Mouse (Mus musculus) right cerebral cortex, postnatal 10 days (tissue): ENCODE results near the gene Itpr2.

Source experiments
- DNase-seq, 2 experiments: peaks; one replicate each; pipeline ENCODE4 v3.0.0; 2021; ENCODE audit warnings: low spot score in 2 of 2

Gene Itpr2

GRCm38 (mm10) chr6:146112211-146112610, 389.8 kb downstream of the Itpr2 start:
- DNase-seq = no peak

GRCm38 (mm10) chr6:146111781-146112180, 390.2 kb downstream of the Itpr2 start:
- DNase-seq = no peak

- DNase-seq = no peak
These were observed 390.9 kb downstream of the Itpr2 start for GRCm38 (mm10) chr6:146110832-146111741.

GRCm38 (mm10) chr6:146110425-146110824, 391.6 kb downstream of the Itpr2 start:
- no peak for DNase-seq

GRCm38 (mm10) chr6:146108695-146109094, 393.3 kb downstream of the Itpr2 start:
- DNase-seq = no peak

- no peak for DNase-seq
These were observed 394.7 kb downstream of the Itpr2 start for GRCm38 (mm10) chr6:146107117-146107832.

- no peak for DNase-seq
These were observed 418.7 kb downstream of the Itpr2 start for GRCm38 (mm10) chr6:146083056-146083961.

- DNase-seq = no peak
These were observed 419.5 kb downstream of the Itpr2 start for GRCm38 (mm10) chr6:146082476-146082875.

GRCm38 (mm10) chr6:146081578-146081977, 420.4 kb downstream of the Itpr2 start:
- no peak for DNase-seq

GRCm38 (mm10) chr6:146080546-146081512, 421.2 kb downstream of the Itpr2 start:
- DNase-seq = no peak

- DNase-seq = no peak
These were observed 422.1 kb downstream of the Itpr2 start for GRCm38 (mm10) chr6:146079734-146080443.

- DNase-seq = peak; percentile 75 to 86
These were observed 422.8 kb downstream of the Itpr2 start for GRCm38 (mm10) chr6:146079261-146079660.

GRCm38 (mm10) chr6:146078136-146078535, 423.9 kb downstream of the Itpr2 start:
- no peak for DNase-seq

- DNase-seq = no peak
These were observed 424.7 kb downstream of the Itpr2 start for GRCm38 (mm10) chr6:146077124-146077889.

GRCm38 (mm10) chr6:146072842-146073241, 429.2 kb downstream of the Itpr2 start:
- no peak for DNase-seq

- no peak for DNase-seq
These were observed 430.1 kb downstream of the Itpr2 start for GRCm38 (mm10) chr6:146071883-146072282.
